Mouse (Mus musculus) forebrain, embryonic 14.5 days (tissue): ENCODE measurements around the gene Traf3ip1. TPM values are rescaled to one million over a fixed set of nuclear protein-coding genes. Genes with fewer than 3 reads are reported as not detected.
A peak's percentile ranks its signal among the peaks of the same experiment; 100 is the strongest.

ENCODE experiments used
- ATAC-seq: fragments of 200-750 bp; cut with Nextera tagmentation; 2 replicates; pipeline ENCODE4 v1.8.0; 2017; ENCODE audit warnings: mild to moderate bottlenecking, moderate library complexity
- DNase-seq: peaks from one replicate; pipeline ENCODE4 v3.0.0-alpha.2; 2015; ENCODE audit warnings: low spot score
- H3K27ac ChIP-seq: fragments of 300-500 bp; sonication (generic); 2 replicates; pipeline ENCODE4 v1.5.1; 2014; ENCODE audit warnings: low read depth, mild to moderate bottlenecking, control low read depth, low read length, moderate library complexity
- H3K27me3 ChIP-seq: fragments of 300-500 bp; sonication (generic); replicated peaks from 2 replicates; pipeline ENCODE4 v1.6.1; 2014; ENCODE audit warnings: low read length, control low read depth, mixed read lengths; ENCODE audit not compliant: control insufficient read depth, insufficient read depth
- H3K36me3 ChIP-seq: fragments of 300-500 bp; sonication (generic); 2 replicates; pipeline ENCODE4 v1.6.1; 2014; ENCODE audit warnings: low read length, control low read depth; ENCODE audit not compliant: control insufficient read depth, insufficient read depth
- H3K4me1 ChIP-seq: fragments of 300-500 bp; sonication (generic); 2 replicates; pipeline ENCODE4 v1.6.1; 2014; ENCODE audit warnings: antibody characterized with exemption, low read length, control low read depth; ENCODE audit not compliant: control insufficient read depth, insufficient read depth
- H3K4me2 ChIP-seq: fragments of 300-500 bp; sonication (generic); 2 replicates; pipeline ENCODE4 v1.6.1; 2014; ENCODE audit warnings: mild to moderate bottlenecking, control low read depth, low read length
- H3K4me3 ChIP-seq: fragments of 300-500 bp; sonication (generic); 2 replicates; pipeline ENCODE4 v1.5.1; 2014; ENCODE audit warnings: low read depth, low read length, control low read depth
- H3K9ac ChIP-seq: fragments of 300-500 bp; sonication (generic); 2 replicates; pipeline ENCODE4 v1.6.1; 2014; ENCODE audit warnings: mild to moderate bottlenecking, low read length, control low read depth, moderate library complexity
- H3K9me3 ChIP-seq: fragments of 300-500 bp; sonication (generic); replicated peaks from 2 replicates; pipeline ENCODE4 v1.6.1; 2016; ENCODE audit warnings: low read length, control low read depth, mixed read lengths; ENCODE audit not compliant: control insufficient read depth
- WGBS: fragments of 180-500 bp; shearing (Covaris S2); extraction: QIAGEN DNeasy Blood & Tissue Kit; methylation state at CpG from one replicate; pipeline ENCODE4 v1.1.7; 2014; 5-methylcytosine and 5-hydroxymethylcytosine counted together
- polyA plus RNA-seq: library from polyadenylated mRNA; unstranded; fragments of >200 nt; fragmentation: Nextera tagmentation; extraction: Ambion mirVana; gene quantifications from 2 replicates; pipeline ENCODE4 v1.2.1, GENCODE M21; 2014

The Traf3ip1 gene
- polyA plus RNA-seq, 1 experiment from 2014 or later: 6.5 TPM

GRCm38 (mm10) chr1:91454366-91454765 lies 40.1 kb upstream of the Traf3ip1 start:
- peaks cover 16% of the 10 kb centered on the region for H3K4me1 ChIP-seq
- peaks cover 6% of the 10 kb centered on the region; the same call in 1 of the 2 replicates for H3K36me3 ChIP-seq
- H3K4me3 ChIP-seq: no peak overlapping the region
- DNase-seq: no peak
- H3K27me3 ChIP-seq: no peaks in the 10 kb centered on the region
- H3K27ac ChIP-seq: no peak overlapping the region
- H3K9me3 ChIP-seq: no peaks in the 10 kb centered on the region
- ATAC-seq: no peak
- WGBS: 94% methylated on average over 3 of the region's 3 CpGs
- H3K9ac ChIP-seq: no peak overlapping the region
- no peak overlapping the region for H3K4me2 ChIP-seq

DNA sequence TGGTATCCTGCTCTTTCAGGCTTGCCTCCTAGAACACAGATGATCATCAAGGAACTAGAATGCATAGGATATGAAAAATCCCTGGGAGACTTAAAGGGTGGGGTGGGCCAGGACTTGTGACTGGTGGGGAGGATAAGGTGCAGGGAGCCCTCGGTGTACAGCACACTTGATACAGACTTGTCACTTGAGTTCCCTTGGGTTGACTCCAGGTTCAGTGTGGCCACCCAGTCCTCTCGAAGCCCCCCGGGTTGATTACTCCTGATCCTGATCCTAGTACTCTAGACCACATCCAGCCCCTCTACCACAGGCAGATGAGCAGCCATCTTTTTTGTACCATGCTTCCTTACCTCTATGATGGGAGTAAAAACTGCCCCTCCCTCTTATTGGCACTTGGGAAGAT lies 39.5 kb upstream of the Traf3ip1 start:
- WGBS: 94% methylated on average over 3 of the region's 3 CpGs
- DNase-seq (no peak), ATAC-seq (no peak)
- Histone ChIP-seq H3K27ac (no peak overlapping the region), H3K4me2 (no peak overlapping the region), H3K9me3 (no peaks in the 10 kb centered on the region), H3K9ac (no peak overlapping the region), H3K4me1 (peaks cover 20% of the 10 kb centered on the region), H3K36me3 (peaks cover under 1% of the 10 kb centered on the region; the same call in 1 of the 2 replicates), H3K27me3 (no peaks in the 10 kb centered on the region), H3K4me3 (no peak overlapping the region)

GRCm38 (mm10) chr1:91455661-91456161 lies 38.7 kb upstream of the Traf3ip1 start:
- H3K27me3 ChIP-seq: no peaks in the 10 kb centered on the region
- peak overlapping the region; percentile 3 for H3K4me2 ChIP-seq
- H3K9me3 ChIP-seq: no peaks in the 10 kb centered on the region
- no peak overlapping the region for H3K4me3 ChIP-seq
- H3K9ac ChIP-seq: peak overlapping the region; percentile 43
- H3K36me3 ChIP-seq: no peaks in the 10 kb centered on the region
- DNase-seq (peak; percentile 34), ATAC-seq (no peak)
- H3K27ac ChIP-seq: no peak overlapping the region
- peaks cover 24% of the 10 kb centered on the region for H3K4me1 ChIP-seq
- whole genome bisulfite sequencing: 55% methylated on average over 7 of the region's 7 CpGs

DNA sequence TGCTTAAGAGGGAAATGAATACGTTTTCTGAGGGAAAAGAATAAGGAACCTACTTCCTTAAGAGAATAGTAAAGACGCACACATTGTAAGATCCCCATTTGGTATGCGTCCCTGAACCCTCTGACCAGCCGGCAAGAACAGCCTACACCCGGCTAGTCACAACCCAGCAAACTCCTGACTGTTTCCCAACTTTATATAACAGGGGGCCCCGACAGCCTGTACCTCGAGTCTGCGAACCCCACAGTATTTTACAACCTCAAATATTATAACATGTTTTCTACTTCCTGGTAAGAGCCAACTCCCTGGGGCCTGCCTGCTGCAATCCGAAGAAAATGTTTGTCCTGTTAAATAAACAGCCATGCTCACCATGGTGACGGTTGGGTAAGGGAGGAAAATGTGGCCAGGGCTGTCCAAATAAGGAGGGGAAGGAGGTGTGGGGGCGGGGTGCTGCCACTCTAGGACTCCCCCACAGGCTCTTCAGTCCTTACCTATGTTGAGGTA lies 38.1 kb upstream of the Traf3ip1 start:
- Histone ChIP-seq H3K27me3 (no peaks in the 10 kb centered on the region), H3K4me2 (peak overlapping the region; percentile 3; the same call in 1 of the 2 replicates), H3K4me3 (no peak overlapping the region), H3K27ac (no peak overlapping the region), H3K4me1 (peaks cover 24% of the 10 kb centered on the region), H3K36me3 (no peaks in the 10 kb centered on the region), H3K9me3 (no peaks in the 10 kb centered on the region), H3K9ac (no peak overlapping the region; the same call in 1 of the 2 replicates)
- 45% methylated on average over 11 of the region's 11 CpGs for WGBS
- DNase-seq (peak; percentile 49), ATAC-seq (no peak)

- H3K27ac ChIP-seq: no peak overlapping the region
- H3K9ac ChIP-seq: no peak overlapping the region
- no peaks in the 10 kb centered on the region for H3K36me3 ChIP-seq
- H3K4me1 ChIP-seq: peaks cover 24% of the 10 kb centered on the region
- 92% methylated on average over 4 of the region's 4 CpGs for WGBS
- no peak overlapping the region for H3K4me3 ChIP-seq
- H3K4me2 ChIP-seq: no peak overlapping the region
- ATAC-seq (no peak), DNase-seq (no peak)
- no peaks in the 10 kb centered on the region for H3K9me3 ChIP-seq
- H3K27me3 ChIP-seq: no peaks in the 10 kb centered on the region
Measured at GRCm38 (mm10) chr1:91457116-91457515, 37.3 kb upstream of the Traf3ip1 start.

GRCm38 (mm10) chr1:91457698-91458097 lies 36.7 kb upstream of the Traf3ip1 start:
- no peaks in the 10 kb centered on the region for H3K9me3 ChIP-seq
- ATAC-seq (no peak), DNase-seq (no peak)
- no peaks in the 10 kb centered on the region for H3K27me3 ChIP-seq
- no peak overlapping the region for H3K27ac ChIP-seq
- H3K4me3 ChIP-seq: 0 out of 2 replicates have a peak overlapping the region, but pooled peaks have one; percentile 66
- H3K4me2 ChIP-seq: peak overlapping the region; percentile 74; the same call in 1 of the 2 replicates
- H3K36me3 ChIP-seq: no peaks in the 10 kb centered on the region
- 80% methylated on average over 5 of the region's 5 CpGs for WGBS
- no peak overlapping the region; the same call in 1 of the 2 replicates for H3K9ac ChIP-seq
- peaks cover 24% of the 10 kb centered on the region for H3K4me1 ChIP-seq

- DNase-seq (peak; percentile 86), ATAC-seq (peak; percentile 6)
- H3K36me3 ChIP-seq: no peaks in the 10 kb centered on the region
- H3K4me1 ChIP-seq: peaks cover 24% of the 10 kb centered on the region
- 13% methylated on average over 8 of the region's 8 CpGs for WGBS
- H3K9me3 ChIP-seq: no peaks in the 10 kb centered on the region
- H3K27ac ChIP-seq: 0 out of 2 replicates have a peak overlapping the region, but pooled peaks have one; percentile 39
- H3K4me3 ChIP-seq: peak overlapping the region; percentile 66
- H3K4me2 ChIP-seq: peak overlapping the region; percentile 74
- H3K27me3 ChIP-seq: no peaks in the 10 kb centered on the region
- H3K9ac ChIP-seq: peak overlapping the region; percentile 64
Measured at GRCm38 (mm10) chr1:91458223-91458861, 36.1 kb upstream of the Traf3ip1 start.

DNA sequence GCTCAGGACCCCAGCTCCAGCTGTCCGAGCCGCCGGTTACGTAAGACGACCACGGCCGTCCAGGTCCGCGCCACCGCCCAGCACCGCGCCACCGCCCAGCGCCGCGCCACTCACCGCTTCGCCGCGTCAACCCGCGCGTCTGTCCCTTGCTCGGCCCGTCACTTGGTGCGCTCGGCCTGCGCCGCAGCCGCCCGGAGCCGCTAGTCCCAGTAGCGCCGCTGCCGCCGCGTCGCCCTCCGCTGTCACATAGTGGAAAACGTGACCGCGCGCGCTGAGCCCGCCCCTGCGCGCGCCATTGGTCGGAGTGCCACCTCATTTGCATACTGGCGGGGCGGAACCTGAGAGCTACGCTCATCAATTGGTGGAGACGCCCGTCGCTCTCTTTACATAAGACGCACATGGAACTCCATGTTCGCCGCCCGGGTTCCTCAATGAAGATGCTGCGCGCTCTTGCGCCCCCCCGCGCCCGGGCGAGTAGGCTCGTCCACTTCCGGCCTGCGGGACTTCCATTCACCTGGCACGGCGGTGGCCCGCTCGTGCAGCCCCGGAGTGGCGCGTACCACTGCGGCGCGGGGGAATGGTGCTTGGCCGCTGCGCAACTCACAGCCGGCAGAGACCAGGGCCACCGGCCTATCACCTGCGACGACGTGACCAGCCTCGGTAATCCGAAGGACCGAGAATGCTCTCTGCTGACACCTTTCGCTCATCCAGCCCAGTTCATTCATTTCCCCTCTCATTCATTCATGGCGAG lies 35.2 kb upstream of the Traf3ip1 start, which contains the start of gene Per2:
Gene Per2 (minus strand): TSS at position 266 of the 751 bp plus-strand sequence.
- under 1% methylated on average over 91 of the region's 91 CpGs for WGBS
- peak within 1 kb of the TSS; percentile 74 for H3K4me2 ChIP-seq
- no peaks in the 10 kb centered on the region for H3K9me3 ChIP-seq
- H3K4me3 ChIP-seq: peak within 1 kb of the TSS; percentile 66
- DNase-seq (peak; percentile 100), ATAC-seq (peak; percentile 97)
- peak within 1 kb of the TSS; percentile 54; the same call in 1 of the 2 replicates for H3K27ac ChIP-seq
- peaks cover 24% of the 10 kb centered on the region for H3K4me1 ChIP-seq
- no peaks in the 10 kb centered on the region for H3K36me3 ChIP-seq
- H3K27me3 ChIP-seq: no peaks in the 10 kb centered on the region
- peak within 1 kb of the TSS; percentile 64 for H3K9ac ChIP-seq
